Mouse (Mus musculus) forebrain, embryonic 13.5 days (tissue): ENCODE data around the gene Ccdc81. TPM values are rescaled to one million over a fixed set of nuclear protein-coding genes. Genes with fewer than 3 reads are reported as not detected.

ENCODE experiments used
- ATAC-seq: fragments of 200-750 bp; cut with Nextera tagmentation; 2 replicates; pipeline ENCODE4 v1.8.0; 2017
- H3K27ac ChIP-seq: fragments of 300-500 bp; sonication (generic); 2 replicates; pipeline ENCODE4 v1.5.1; 2015; ENCODE audit warnings: inconsistent platforms, mild to moderate bottlenecking, moderate library complexity
- H3K27me3 ChIP-seq: fragments of 300-500 bp; sonication (generic); 2 replicates; pipeline ENCODE4 v1.6.1; 2015; ENCODE audit warnings: mild to moderate bottlenecking, inconsistent platforms
- H3K36me3 ChIP-seq: fragments of 300-500 bp; sonication (generic); 2 replicates; pipeline ENCODE4 v1.6.1; 2015; ENCODE audit warnings: mild to moderate bottlenecking, inconsistent platforms; ENCODE audit not compliant: poor library complexity, severe bottlenecking
- H3K4me1 ChIP-seq: fragments of 300-500 bp; sonication (generic); 2 replicates; pipeline ENCODE4 v1.6.1; 2015; ENCODE audit warnings: inconsistent platforms
- H3K4me2 ChIP-seq: fragments of 300-500 bp; sonication (generic); 2 replicates; pipeline ENCODE4 v1.6.1; 2015; ENCODE audit warnings: inconsistent platforms, mild to moderate bottlenecking, moderate library complexity
- H3K4me3 ChIP-seq: fragments of 300-500 bp; sonication (generic); 2 replicates; pipeline ENCODE4 v1.5.1; 2015; ENCODE audit warnings: mild to moderate bottlenecking, inconsistent platforms
- H3K9ac ChIP-seq: fragments of 300-500 bp; sonication (generic); 2 replicates; pipeline ENCODE4 v1.6.1; 2015; ENCODE audit warnings: mild to moderate bottlenecking, inconsistent platforms
- H3K9me3 ChIP-seq: fragments of 300-500 bp; sonication (generic); replicated peaks from 2 replicates; pipeline ENCODE4 v1.6.1; 2016; ENCODE audit warnings: inconsistent platforms
- WGBS: fragments of 180-500 bp; shearing (Covaris S2); methylation state at CpG from one replicate; pipeline ENCODE4 v1.1.7; 2015; 5-methylcytosine and 5-hydroxymethylcytosine counted together
- polyA plus RNA-seq: library from polyadenylated mRNA; unstranded; fragments of >200 nt; fragmentation: Nextera tagmentation; extraction: Ambion mirVana; gene quantifications from 2 replicates; pipeline ENCODE4 v1.2.1, GENCODE M21; 2015

Gene Ccdc81
- polyA plus RNA-seq, 1 experiment from 2014 or later, result 0.19 TPM

DNA sequence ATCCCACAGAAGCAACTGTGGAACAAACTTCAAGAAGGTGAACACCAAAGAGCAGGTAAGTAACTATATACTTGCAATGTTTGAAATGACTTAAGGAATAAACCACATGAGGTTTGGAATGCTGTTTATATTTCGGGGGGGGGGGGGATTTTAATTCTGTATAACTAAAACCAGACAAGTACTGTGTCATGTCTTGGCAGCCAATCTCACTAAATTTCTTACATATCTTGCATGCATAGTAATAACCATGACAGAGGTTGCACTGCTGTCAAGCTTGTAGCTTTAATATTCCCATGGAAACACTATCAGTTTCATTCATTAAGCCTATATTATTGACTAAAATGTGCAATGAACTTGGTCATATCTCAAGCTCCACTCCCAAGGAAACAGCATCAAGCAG, 48.2 kb downstream of the Ccdc81 start:
- no peak for ATAC-seq
- H3K27me3 ChIP-seq, result no peaks in the 10 kb centered on the region
- no peaks in the 10 kb centered on the region for H3K4me1 ChIP-seq
- H3K27ac ChIP-seq, result no peak overlapping the region
- no peaks in the 10 kb centered on the region for H3K36me3 ChIP-seq
- WGBS, result 72% methylated on average over 1 of the region's 1 CpGs
- no peak overlapping the region for H3K4me2 ChIP-seq
- H3K9ac ChIP-seq, result no peak overlapping the region
- no peaks in the 10 kb centered on the region for H3K9me3 ChIP-seq
- no peak overlapping the region for H3K4me3 ChIP-seq

DNA sequence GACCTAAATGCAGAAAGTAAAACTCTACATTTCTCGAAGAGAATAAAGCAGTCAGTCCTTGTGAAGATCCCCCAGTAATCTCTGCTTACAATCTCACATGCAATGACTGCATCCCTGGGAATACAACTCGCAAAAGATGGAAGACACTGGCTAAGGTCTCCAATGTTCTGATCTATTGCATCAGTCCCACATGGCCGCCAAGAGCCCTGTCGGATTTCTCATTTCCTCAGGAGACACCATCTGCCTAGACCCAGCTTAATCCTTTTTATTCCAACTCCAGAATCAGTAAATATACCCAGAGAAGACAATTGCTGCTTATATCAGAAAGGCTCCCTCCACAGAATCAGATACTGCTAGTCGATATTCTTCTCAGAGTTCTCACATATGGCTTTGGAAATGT, 50.3 kb downstream of the Ccdc81 start:
- H3K9ac ChIP-seq, result no peak overlapping the region
- WGBS, result 87% methylated on average over 5 of the region's 5 CpGs
- no peaks in the 10 kb centered on the region for H3K27me3 ChIP-seq
- no peaks in the 10 kb centered on the region for H3K36me3 ChIP-seq
- H3K4me1 ChIP-seq, result no peaks in the 10 kb centered on the region
- H3K4me3 ChIP-seq, result no peak overlapping the region
- H3K27ac ChIP-seq, result no peak overlapping the region
- H3K4me2 ChIP-seq, result no peak overlapping the region
- H3K9me3 ChIP-seq, result no peaks in the 10 kb centered on the region
- ATAC-seq, result no peak

DNA sequence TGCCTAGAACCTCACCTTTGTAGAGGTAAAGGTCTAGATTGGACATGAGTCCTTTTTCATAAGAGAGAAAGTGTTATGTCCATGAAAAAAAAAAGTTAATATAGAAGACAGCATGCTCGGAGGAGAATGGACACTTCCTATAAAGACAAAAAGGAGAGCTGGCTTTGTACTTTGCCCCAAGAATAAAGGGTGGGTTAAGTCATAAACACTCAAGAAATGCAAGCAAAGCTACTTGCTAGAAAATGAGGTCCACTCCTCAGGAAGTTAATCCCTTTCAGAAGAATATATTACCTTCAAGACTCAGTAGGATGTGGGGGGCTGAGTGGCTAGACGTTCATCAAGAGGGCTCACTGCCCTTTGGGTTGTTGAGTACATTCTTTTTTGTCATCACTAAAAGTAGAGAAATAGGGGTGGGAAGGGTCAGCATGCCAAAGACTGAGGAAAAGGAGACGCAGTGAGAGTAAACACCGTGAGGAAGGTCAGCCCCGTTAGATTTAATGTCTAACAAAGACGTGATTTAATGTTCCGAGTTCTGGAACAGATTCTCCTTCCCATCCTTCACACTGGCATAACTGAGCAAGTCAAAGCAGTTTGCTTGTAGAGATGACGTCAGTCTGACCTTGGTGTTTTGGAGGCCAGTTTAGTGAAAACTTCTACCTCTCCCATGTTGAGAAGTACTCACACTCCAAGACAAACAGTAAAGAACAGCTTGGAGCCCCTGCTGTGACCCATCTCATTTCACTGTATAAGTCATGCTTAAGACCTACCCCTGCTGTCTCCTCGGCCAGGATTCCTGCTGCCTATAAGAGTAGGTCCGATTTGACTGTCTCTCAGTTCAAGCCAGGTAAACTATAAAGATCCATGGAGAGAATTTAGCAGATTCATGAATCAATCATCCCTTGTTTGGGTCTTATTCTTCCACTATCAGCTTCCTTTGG, 51.0 kb downstream of the Ccdc81 start:
- no peaks in the 10 kb centered on the region for H3K36me3 ChIP-seq
- ATAC-seq, result no peak
- 78% methylated on average over 10 of the region's 10 CpGs for WGBS

DNA sequence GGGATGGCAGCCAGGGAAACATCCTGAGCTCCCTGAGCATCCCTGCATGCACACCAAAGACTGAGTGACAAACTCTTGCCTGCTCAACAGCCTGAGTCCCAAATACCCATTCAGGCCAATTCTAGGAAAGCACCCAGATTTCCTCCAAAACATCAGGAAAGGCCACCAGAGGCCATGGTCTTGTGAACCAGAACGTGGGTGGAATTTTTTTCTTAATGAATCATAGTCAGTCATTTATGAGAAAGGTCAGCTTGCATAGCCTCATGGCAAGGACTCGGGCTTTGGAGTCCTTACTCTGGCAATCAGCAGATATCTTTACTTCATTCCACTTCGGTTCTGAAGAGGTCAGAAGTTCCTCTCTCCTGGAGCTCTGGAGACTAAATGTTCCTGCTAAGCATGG, 52.9 kb downstream of the Ccdc81 start:
- Histone ChIP-seq H3K27me3 (no peaks in the 10 kb centered on the region), H3K4me2 (no peak overlapping the region), H3K4me3 (no peak overlapping the region), H3K4me1 (0 out of 2 replicates have a peak, but pooled peaks cover 4% of the 10 kb centered on the region), H3K9ac (no peak overlapping the region), H3K36me3 (no peaks in the 10 kb centered on the region), H3K27ac (no peak overlapping the region), H3K9me3 (no peaks in the 10 kb centered on the region)
- no peak for ATAC-seq
- WGBS, result 89% methylated on average over 3 of the region's 3 CpGs

More for the DNA sequence above, 51.0 kb downstream of the Ccdc81 start:
- Histone ChIP-seq H3K9me3 (no peaks in the 10 kb centered on the region), H3K9ac (no peak overlapping the region), H3K27ac (no peak overlapping the region), H3K4me1 (no peaks in the 10 kb centered on the region), H3K4me3 (no peak overlapping the region), H3K27me3 (no peaks in the 10 kb centered on the region), H3K4me2 (no peak overlapping the region)

DNA sequence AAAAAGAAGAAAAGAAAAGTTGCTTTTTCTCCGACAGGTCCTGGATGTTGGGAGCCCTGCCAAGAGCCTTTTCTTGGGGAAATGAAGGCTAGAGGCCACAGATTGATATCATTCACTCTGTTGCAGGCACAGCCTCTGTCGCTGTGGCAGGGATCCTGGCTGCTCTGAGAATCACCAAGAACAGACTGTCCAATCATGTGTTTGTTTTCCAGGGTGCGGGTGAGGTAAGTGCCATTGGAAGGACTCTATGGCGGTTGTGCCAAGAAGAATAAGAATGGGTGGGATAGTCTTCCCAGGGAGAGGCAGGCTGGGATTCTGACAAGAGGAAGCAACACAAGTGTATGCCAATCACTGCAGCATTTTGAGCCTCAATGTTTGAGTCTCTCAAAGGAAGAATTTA, 57.8 kb downstream of the Ccdc81 start:
- H3K4me2 ChIP-seq, result no peak overlapping the region
- H3K27me3 ChIP-seq, result no peaks in the 10 kb centered on the region
- 65% methylated on average over 4 of the region's 4 CpGs for WGBS
- 0 out of 2 replicates have a peak, but pooled peaks cover 4% of the 10 kb centered on the region for H3K4me1 ChIP-seq
- no peak for ATAC-seq
- no peaks in the 10 kb centered on the region for H3K9me3 ChIP-seq
- no peak overlapping the region for H3K27ac ChIP-seq
- no peak overlapping the region for H3K9ac ChIP-seq
- H3K36me3 ChIP-seq, result no peaks in the 10 kb centered on the region
- H3K4me3 ChIP-seq, result no peak overlapping the region

DNA sequence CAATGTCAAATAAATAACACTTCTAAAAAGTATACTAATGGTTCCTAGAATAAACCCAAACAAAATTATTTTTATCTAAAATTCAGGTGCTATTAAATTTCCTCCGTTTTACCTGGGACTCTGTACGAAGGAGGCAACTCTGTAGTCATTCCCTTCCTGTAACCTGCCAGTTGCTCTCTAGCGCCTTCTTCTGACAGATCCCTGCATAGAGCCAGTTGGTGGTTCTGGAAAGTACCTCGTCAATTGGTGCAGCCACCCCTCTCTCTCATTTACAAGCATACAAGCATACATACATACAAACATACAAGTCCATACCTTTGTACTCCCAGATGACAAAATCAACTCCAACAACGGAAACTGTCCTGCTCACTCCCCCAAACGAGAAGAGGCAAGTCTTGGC, 59.9 kb downstream of the Ccdc81 start:
- Histone ChIP-seq H3K27ac (no peak overlapping the region), H3K27me3 (no peaks in the 10 kb centered on the region), H3K4me2 (no peak overlapping the region), H3K9me3 (no peaks in the 10 kb centered on the region), H3K36me3 (no peaks in the 10 kb centered on the region), H3K4me1 (0 out of 2 replicates have a peak, but pooled peaks cover 4% of the 10 kb centered on the region), H3K4me3 (no peak overlapping the region), H3K9ac (no peak overlapping the region)
- ATAC-seq, result no peak
- 27% methylated on average over 6 of the region's 6 CpGs for WGBS

DNA sequence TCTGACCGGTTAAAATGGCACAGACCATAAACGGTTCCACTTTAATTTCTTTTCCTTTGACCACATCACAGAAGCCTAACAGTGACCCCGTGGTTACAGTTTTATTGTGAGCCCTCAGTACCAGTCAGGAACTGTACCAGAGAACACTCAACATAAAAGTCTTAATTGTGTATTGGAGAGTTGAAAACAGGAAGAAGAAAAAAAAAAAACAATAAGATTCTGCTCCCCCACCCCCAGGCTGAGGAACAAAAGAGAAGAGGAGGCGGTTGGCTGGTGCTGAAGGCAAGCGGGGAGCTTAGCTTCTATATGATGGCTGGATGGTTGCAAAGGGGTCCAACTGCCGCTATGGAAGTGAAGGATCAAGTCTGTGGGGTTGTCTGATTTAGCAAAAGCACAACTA, 60.3 kb downstream of the Ccdc81 start:
- Histone ChIP-seq H3K9ac (no peak overlapping the region), H3K27ac (no peak overlapping the region), H3K9me3 (no peaks in the 10 kb centered on the region), H3K27me3 (no peaks in the 10 kb centered on the region), H3K36me3 (no peaks in the 10 kb centered on the region), H3K4me2 (no peak overlapping the region), H3K4me1 (0 out of 2 replicates have a peak, but pooled peaks cover 4% of the 10 kb centered on the region), H3K4me3 (no peak overlapping the region)
- no peak for ATAC-seq
- WGBS, result 57% methylated on average over 6 of the region's 6 CpGs

DNA sequence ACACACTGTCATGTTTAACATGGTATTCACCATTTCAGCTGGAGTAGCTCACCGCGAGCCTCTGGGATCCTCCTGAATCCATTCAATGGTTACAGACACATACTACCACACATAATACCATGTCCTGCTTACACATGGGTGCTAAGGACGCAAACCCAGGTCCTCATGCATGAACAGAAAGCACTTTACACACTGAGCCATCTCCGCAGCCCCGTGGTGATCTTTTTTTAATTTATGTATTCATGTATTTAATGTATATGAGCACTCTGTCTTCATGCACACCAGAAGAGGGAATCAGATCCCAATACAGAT, 61.1 kb downstream of the Ccdc81 start:
- peak; percentile 14; the same call in 1 of the 2 replicates for ATAC-seq
- no peaks in the 10 kb centered on the region for H3K9me3 ChIP-seq
- H3K9ac ChIP-seq, result no peak overlapping the region
- no peak overlapping the region for H3K27ac ChIP-seq
- H3K4me2 ChIP-seq, result no peak overlapping the region
- WGBS, result 88% methylated on average over 5 of the region's 5 CpGs
- no peaks in the 10 kb centered on the region for H3K27me3 ChIP-seq
- H3K4me3 ChIP-seq, result no peak overlapping the region
- H3K4me1 ChIP-seq, result 0 out of 2 replicates have a peak, but pooled peaks cover 4% of the 10 kb centered on the region
- H3K36me3 ChIP-seq, result no peaks in the 10 kb centered on the region

DNA sequence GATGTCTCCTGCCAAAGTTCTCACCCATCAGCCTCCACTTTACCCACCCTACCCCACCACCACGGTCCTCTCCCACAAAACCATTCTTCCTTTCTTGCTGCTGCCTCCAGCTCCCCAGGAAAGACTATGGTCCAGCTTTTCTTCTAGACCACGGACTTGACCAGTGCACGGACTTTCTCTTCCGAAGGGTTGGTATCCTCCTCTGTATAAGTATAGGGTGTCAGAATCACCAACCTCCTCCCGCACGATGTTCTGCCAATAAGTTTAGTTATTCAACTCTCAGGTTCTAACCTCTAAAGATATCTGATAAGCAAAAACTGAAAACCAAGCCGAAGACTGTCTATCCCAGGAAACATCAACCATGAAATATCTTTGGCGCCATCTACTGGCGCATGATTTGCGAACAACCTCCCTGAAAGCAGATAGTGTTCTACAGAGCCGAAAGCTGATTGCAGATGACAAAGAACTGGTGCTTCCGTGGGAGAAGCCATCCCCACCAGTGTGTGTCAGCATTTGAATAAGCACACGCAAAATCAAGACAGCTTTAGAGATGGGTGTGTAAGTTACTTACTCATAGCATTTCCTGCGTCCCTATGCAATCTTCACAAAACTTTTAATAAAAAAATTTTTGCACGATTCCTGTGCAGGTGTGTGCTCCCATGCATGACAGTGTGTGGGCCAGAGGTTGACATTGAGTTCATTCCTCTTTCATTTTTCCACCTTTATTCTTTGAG, 61.6 kb downstream of the Ccdc81 start:
- ATAC-seq, result peak; percentile 93
- Histone ChIP-seq H3K9ac (no peak overlapping the region), H3K9me3 (no peaks in the 10 kb centered on the region), H3K4me3 (no peak overlapping the region), H3K4me1 (0 out of 2 replicates have a peak, but pooled peaks cover 4% of the 10 kb centered on the region), H3K4me2 (no peak overlapping the region), H3K27ac (no peak overlapping the region), H3K27me3 (no peaks in the 10 kb centered on the region), H3K36me3 (no peaks in the 10 kb centered on the region)
- WGBS, result 37% methylated on average over 15 of the region's 15 CpGs

DNA sequence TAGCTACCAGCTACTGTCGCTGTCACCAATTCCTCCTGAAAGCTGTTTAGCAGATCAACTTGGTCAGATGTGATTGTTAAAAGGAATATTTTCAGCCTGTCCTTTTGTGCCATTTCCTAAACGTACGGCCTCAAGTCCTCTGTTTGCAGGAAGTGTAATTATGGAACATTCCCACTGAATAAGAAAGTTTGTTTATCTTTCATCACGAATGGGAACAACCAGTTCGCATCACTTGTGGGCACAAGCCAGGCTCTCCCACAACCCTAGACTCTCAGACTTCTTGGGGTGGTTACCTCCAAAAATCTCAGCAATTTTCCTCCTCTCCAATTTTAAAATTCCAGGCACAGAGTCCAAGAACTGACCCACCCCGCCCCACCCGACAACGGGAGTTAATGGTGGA, 63.7 kb downstream of the Ccdc81 start:
- no peak overlapping the region for H3K9ac ChIP-seq
- H3K27ac ChIP-seq, result no peak overlapping the region
- H3K36me3 ChIP-seq, result no peaks in the 10 kb centered on the region
- no peaks in the 10 kb centered on the region for H3K4me1 ChIP-seq
- WGBS, result 89% methylated on average over 8 of the region's 8 CpGs
- H3K4me3 ChIP-seq, result no peak overlapping the region
- no peak for ATAC-seq
- H3K27me3 ChIP-seq, result no peaks in the 10 kb centered on the region
- no peaks in the 10 kb centered on the region for H3K9me3 ChIP-seq
- no peak overlapping the region for H3K4me2 ChIP-seq

DNA sequence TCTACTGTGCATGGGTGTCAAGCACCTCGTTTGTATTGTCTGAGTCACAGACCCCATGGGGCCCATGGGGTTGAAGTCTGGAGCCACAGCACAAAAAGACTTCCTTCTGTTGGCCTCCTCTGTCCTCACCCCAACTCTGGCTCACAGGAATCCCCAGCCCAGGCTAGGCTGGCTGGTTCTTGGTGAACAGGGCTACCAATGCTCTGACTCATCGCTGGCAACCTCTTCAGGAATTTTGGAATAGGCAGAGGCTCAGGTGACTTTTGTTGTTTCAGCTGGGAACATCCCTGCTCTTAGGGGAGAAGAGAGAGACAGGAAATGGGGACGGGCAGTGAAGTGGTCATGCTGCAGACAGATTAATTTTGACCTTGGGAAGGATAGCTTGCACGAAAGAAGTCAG, 65.6 kb downstream of the Ccdc81 start:
- 69% methylated on average over 4 of the region's 4 CpGs for WGBS
- Histone ChIP-seq H3K27me3 (no peaks in the 10 kb centered on the region), H3K9me3 (no peaks in the 10 kb centered on the region)

DNA sequence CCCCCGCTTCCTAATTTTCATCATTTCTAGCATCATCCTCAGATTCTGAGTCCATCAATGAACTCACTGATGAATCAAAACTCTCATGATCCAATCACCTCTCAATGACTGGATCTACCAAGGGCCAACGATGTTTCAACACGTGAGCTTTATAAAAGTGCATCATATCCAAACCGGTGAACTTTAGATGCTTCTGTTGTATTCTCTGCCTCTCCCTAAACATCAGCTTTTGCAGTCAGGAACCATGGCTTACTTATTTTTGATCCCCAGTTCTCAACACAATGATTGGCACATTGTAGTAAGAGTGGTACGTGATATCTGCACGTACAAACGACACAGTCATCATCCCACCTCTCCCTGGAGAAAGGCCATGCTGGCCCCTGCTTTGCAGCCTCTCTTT, 66.8 kb downstream of the Ccdc81 start:
- H3K4me2 ChIP-seq, result no peak overlapping the region
- H3K9ac ChIP-seq, result no peak overlapping the region
- no peak for ATAC-seq
- 97% methylated on average over 7 of the region's 7 CpGs for WGBS
- H3K27me3 ChIP-seq, result no peaks in the 10 kb centered on the region
- H3K36me3 ChIP-seq, result no peaks in the 10 kb centered on the region
- H3K27ac ChIP-seq, result no peak overlapping the region
- H3K9me3 ChIP-seq, result no peaks in the 10 kb centered on the region
- no peak overlapping the region for H3K4me3 ChIP-seq
- H3K4me1 ChIP-seq, result no peaks in the 10 kb centered on the region

More for the DNA sequence above, 65.6 kb downstream of the Ccdc81 start:
- no peak overlapping the region for H3K4me2 ChIP-seq
- H3K4me1 ChIP-seq, result no peaks in the 10 kb centered on the region
- ATAC-seq, result no peak
- no peak overlapping the region for H3K4me3 ChIP-seq
- H3K27ac ChIP-seq, result no peak overlapping the region
- H3K36me3 ChIP-seq, result no peaks in the 10 kb centered on the region
- no peak overlapping the region for H3K9ac ChIP-seq
